Mouse (Mus musculus) small intestine, adult 2 months (tissue): ENCODE measurements around the gene B3gat3. TPM values are rescaled to one million over a fixed set of nuclear protein-coding genes. Genes with fewer than 3 reads are reported as not detected.

Experiments used
- H3K27ac ChIP-seq: fragments of 200-500 bp; 2 replicates; pipeline ENCODE4 v1.5.1; 2012; ENCODE audit warnings: low read depth, low read length, control low read depth, inconsistent platforms; ENCODE audit not compliant: insufficient read depth
- H3K27me3 ChIP-seq: fragments of 200-500 bp; 2 replicates; pipeline ENCODE4 v1.6.1; 2012; ENCODE audit warnings: mild to moderate bottlenecking, moderate library complexity, low read length, inconsistent platforms; ENCODE audit not compliant: control insufficient read depth, insufficient read depth
- H3K36me3 ChIP-seq: fragments of 200-500 bp; 2 replicates; pipeline ENCODE4 v1.6.1; 2012; ENCODE audit warnings: mild to moderate bottlenecking, low read length, control low read depth, inconsistent platforms; ENCODE audit not compliant: control insufficient read depth, insufficient read depth
- H3K4me1 ChIP-seq: fragments of 200-500 bp; 2 replicates; pipeline ENCODE4 v1.6.1; 2012; ENCODE audit warnings: low read length, inconsistent platforms, mixed read lengths; ENCODE audit not compliant: control insufficient read depth, insufficient read depth, insufficient read length
- H3K4me3 ChIP-seq: fragments of 200-500 bp; 2 replicates; pipeline ENCODE4 v1.5.1; 2012; ENCODE audit warnings: low read depth, mild to moderate bottlenecking, control low read depth, inconsistent platforms, low read length, moderate library complexity
- CTCF ChIP-seq: fragments of 200-500 bp; IDR thresholded peaks from 2 replicates; pipeline ENCODE4 v1.5.1; 2012; ENCODE audit warnings: low read depth, mild to moderate bottlenecking, control low read depth, inconsistent platforms, low read length, moderate library complexity, mixed read lengths; ENCODE audit not compliant: insufficient replicate concordance, insufficient read length; ENCODE audit errors: extremely low read depth
- POLR2A ChIP-seq: fragments of 200-500 bp; IDR thresholded peaks from 2 replicates; pipeline ENCODE4 v1.6.1; 2012; ENCODE audit warnings: low read depth, mild to moderate bottlenecking, control low read depth, inconsistent platforms, low read length, moderate library complexity
- WGBS: fragments of 180-500 bp; shearing (Covaris S2); methylation state at CpG from one replicate; pipeline ENCODE4 v1.1.7; 2018; 5-methylcytosine and 5-hydroxymethylcytosine counted together
- polyA plus RNA-seq: library from polyadenylated mRNA; depleted of rRNA; stranded (reverse); fragments of >200 nt; gene quantifications from 2 replicates; pipeline ENCODE4 v1.2.3, GENCODE M21; 2012; rRNA removed

B3gat3 gene
- polyA plus RNA-seq, 1 experiment = 69.5 TPM

GRCm38 (mm10) chr19:8974638-8975037, 54.5 kb downstream of the B3gat3 start:
- Histone ChIP-seq H3K36me3 (peaks cover 72% of the 10 kb centered on the region), H3K27ac (no peak overlapping the region), H3K4me1 (no peaks in the 10 kb centered on the region), H3K4me3 (no peak overlapping the region), H3K27me3 (no peaks in the 10 kb centered on the region)
- TF ChIP-seq CTCF (no peak), POLR2A (no peak)
- 78% methylated on average over 1 of the region's 1 CpGs for WGBS

- H3K36me3 ChIP-seq = peaks cover 64% of the 10 kb centered on the region
- TF ChIP-seq POLR2A (no peak), CTCF (no peak)
- WGBS = 87% methylated on average over 2 of the region's 2 CpGs
- H3K4me3 ChIP-seq = no peak overlapping the region
- no peaks in the 10 kb centered on the region for H3K4me1 ChIP-seq
- H3K27ac ChIP-seq = no peak overlapping the region
- H3K27me3 ChIP-seq = no peaks in the 10 kb centered on the region
These were observed 55.3 kb downstream of the B3gat3 start for GRCm38 (mm10) chr19:8975491-8975890.

DNA sequence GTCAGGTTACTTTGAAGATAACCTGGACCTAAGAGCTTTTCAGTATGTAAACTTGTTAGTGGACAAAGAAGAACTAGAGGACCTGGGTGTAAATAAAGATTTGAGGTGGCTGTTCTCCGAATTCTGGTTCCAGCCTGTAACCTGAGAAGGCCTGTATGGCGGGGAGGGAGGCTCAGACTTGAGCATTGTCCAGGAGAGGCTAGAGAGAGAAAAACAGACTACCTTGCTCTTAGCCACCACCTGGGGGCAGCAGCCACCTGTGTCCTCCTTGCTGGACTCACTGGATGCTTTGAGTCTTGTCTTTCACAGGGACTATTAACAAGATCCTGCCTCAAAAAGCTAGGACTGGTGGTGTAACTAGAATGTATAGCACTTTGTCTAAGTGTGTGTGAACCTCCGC, 56.4 kb downstream of the B3gat3 start:
- Histone ChIP-seq H3K27me3 (no peaks in the 10 kb centered on the region), H3K36me3 (peaks cover 54% of the 10 kb centered on the region), H3K4me3 (no peak overlapping the region), H3K27ac (no peak overlapping the region), H3K4me1 (no peaks in the 10 kb centered on the region; the same call in 1 of the 2 replicates)
- TF ChIP-seq CTCF (peak; percentile 92), POLR2A (no peak)
- WGBS = 52% methylated on average over 3 of the region's 3 CpGs

Other genes starting within 250 kb of the B3gat3 start
- gene Slc3a2, start 197.0 kb upstream of the B3gat3 start, polyA plus RNA-seq = 132 and 391 TPM in 2 replicates
- gene Wdr74, start 184.5 kb upstream of the B3gat3 start, polyA plus RNA-seq = 12.1 and 17.5 TPM in 2 replicates
- not detected in 2 replicates for gene 1700092M07Rik, start 179.7 kb upstream of the B3gat3 start, polyA plus RNA-seq
- gene Stx5a, start 179.0 kb upstream of the B3gat3 start, polyA plus RNA-seq = 31.7 and 65.9 TPM in 2 replicates
- 13.3 and 25.4 TPM in 2 replicates for gene Nxf1, start 163.3 kb upstream of the B3gat3 start, polyA plus RNA-seq
- 117 and 142 TPM in 2 replicates for gene Tmem223, start 149.4 kb upstream of the B3gat3 start, polyA plus RNA-seq
- gene Tmem179b, start 145.9 kb upstream of the B3gat3 start, polyA plus RNA-seq = 59.9 and 96.2 TPM in 2 replicates
- gene Taf6l, start 134.0 kb upstream of the B3gat3 start, polyA plus RNA-seq = 4.5 and 8.1 TPM in 2 replicates
- 7.7 and 13.5 TPM in 2 replicates for gene Polr2g, start 121.8 kb upstream of the B3gat3 start, polyA plus RNA-seq
- 0.60 and 0.86 TPM in 2 replicates for gene Zbtb3, start 117.8 kb upstream of the B3gat3 start, polyA plus RNA-seq
- 5.7 and 8.9 TPM in 2 replicates for gene Ttc9c, start 101.0 kb upstream of the B3gat3 start, polyA plus RNA-seq
- 9.2 and 20.9 TPM in 2 replicates for gene Hnrnpul2, start 100.4 kb upstream of the B3gat3 start, polyA plus RNA-seq
- gene AC129217.1, start 90.6 kb upstream of the B3gat3 start, polyA plus RNA-seq = 4.6 TPM in 1 of 2 replicates, not detected in the other
- 54.3 and 82.6 TPM in 2 replicates for gene Bscl2, start 82.9 kb upstream of the B3gat3 start, polyA plus RNA-seq
- 0.33 and 0.63 TPM in 2 replicates for gene Gng3, start 81.2 kb upstream of the B3gat3 start, polyA plus RNA-seq
- 0.11 and 0.17 TPM in 2 replicates for gene Lrrn4cl, start 69.6 kb upstream of the B3gat3 start, polyA plus RNA-seq
- gene Ubxn1, start 48.9 kb upstream of the B3gat3 start, polyA plus RNA-seq = 34.7 and 95.9 TPM in 2 replicates
- 14.0 and 19.2 TPM in 2 replicates for gene Uqcc3, start 39.5 kb upstream of the B3gat3 start, polyA plus RNA-seq
- 0.22 and 0.55 TPM in 2 replicates for gene Lbhd1, start 36.6 kb upstream of the B3gat3 start, polyA plus RNA-seq
- not detected in 2 replicates for gene Gm49403, start 36.4 kb upstream of the B3gat3 start, polyA plus RNA-seq
- 9.5 and 11.4 TPM in 2 replicates for gene 1810009A15Rik, start 31.5 kb upstream of the B3gat3 start, polyA plus RNA-seq
- not detected in 2 replicates for gene Gm49416, start 31.4 kb upstream of the B3gat3 start, polyA plus RNA-seq
- gene Ints5, start 27.4 kb upstream of the B3gat3 start, polyA plus RNA-seq = 13.2 and 19.5 TPM in 2 replicates
- 45.7 and 74.1 TPM in 2 replicates for gene Ganab, start 22.3 kb upstream of the B3gat3 start, polyA plus RNA-seq
- gene Rom1, start 9.0 kb downstream of the B3gat3 start, polyA plus RNA-seq = 7.2 and 15.1 TPM in 2 replicates
- gene Eml3, start 9.2 kb downstream of the B3gat3 start, polyA plus RNA-seq = 18.4 and 32.2 TPM in 2 replicates
- 15.0 and 21.7 TPM in 2 replicates for gene Mta2, start 21.5 kb downstream of the B3gat3 start, polyA plus RNA-seq
- 5.6 and 13.2 TPM in 2 replicates for gene Tut1, start 33.5 kb downstream of the B3gat3 start, polyA plus RNA-seq
- gene Eef1g, start 46.7 kb downstream of the B3gat3 start, polyA plus RNA-seq = 90.2 and 129 TPM in 2 replicates
- gene Ahnak, start 68.9 kb downstream of the B3gat3 start, polyA plus RNA-seq = 5.1 and 14.7 TPM in 2 replicates
- 0.30 and 3.7 TPM in 2 replicates for gene Scgb1a1, start 167.6 kb downstream of the B3gat3 start, polyA plus RNA-seq
- gene Asrgl1, start 215.3 kb downstream of the B3gat3 start, polyA plus RNA-seq = 0.37 and 0.41 TPM in 2 replicates